Mouse (Mus musculus): ENCODE results near the gene Tnfrsf13c. TPM values are rescaled to one million over a fixed set of nuclear protein-coding genes. Genes with fewer than 3 reads are reported as not detected.

The Tnfrsf13c gene
- 331 and 554 TPM in 2 replicates for polyA plus RNA-seq (2012; ENCODE audit: low replicate concordance)

DNA sequence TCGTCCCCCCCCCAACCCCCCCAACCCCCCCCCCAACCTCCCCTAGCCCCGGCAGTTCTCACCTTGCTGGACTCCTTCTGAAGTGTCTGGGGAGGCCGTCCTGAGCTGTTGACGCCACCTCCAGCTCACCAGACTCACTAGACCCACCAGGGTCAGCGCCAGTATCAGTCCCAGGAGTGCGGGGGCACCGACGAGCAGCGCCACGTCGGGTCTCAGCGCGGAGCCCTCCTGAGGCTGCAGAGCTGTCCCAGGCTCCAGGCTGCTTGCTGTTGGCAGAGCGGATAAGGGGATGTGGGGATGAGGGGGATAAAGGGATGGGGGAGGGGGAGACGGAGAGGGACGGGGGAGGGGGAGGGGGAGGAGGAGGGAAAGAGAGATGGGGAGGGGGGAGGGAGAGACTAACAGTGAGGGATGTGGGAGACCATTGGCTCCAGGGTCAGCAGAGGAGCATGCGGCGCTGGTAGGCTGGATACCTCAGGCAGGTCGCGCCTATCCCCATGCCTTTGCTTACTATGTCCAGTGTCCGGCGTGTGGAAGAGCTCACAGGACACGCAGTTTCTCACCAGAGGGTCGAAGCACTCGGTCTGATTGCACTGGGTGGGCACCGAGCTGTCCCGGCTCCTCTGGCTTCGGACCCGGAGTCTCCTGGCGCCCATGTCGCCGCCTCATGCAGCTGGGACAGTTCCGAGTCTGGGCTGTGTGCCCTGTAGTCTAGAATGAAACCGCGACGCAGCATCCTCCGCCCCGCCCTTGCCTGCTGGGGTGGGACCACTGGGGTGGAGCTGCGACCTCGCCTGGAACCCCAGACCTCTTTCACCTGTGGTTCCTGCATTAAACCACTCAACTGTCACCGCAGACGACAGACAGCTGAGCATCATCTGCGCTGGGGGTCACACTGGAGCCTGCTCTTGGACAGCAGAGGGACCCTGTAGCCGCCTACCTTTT is at the start of gene Tnfrsf13c:
TSS of gene Tnfrsf13c (minus strand) at position 713 of the 945 bp plus-strand sequence.

DNA sequence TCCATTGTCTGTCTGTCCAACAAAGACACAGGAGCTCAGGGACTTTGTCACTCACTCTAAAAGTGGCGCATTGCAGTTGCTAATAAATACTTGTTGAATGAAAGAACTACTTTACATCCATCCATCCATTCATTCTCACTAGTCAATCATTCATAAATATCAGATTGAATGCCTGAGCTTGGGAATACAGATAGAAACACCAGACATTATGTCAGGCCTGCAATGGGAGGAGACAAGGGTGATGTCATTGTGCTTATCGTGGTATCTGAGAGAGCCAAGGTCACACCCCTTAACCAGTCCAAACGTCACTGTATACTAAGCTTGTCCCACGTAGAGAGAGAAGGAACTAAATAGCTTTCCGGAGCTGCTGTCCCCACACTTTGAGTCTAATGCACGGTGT is 27.9 kb upstream of the Tnfrsf13c start, which contains the start of gene 1500009C09Rik:
TSS of gene 1500009C09Rik (plus strand) at position 301 of the 400 bp plus-strand sequence.

DNA sequence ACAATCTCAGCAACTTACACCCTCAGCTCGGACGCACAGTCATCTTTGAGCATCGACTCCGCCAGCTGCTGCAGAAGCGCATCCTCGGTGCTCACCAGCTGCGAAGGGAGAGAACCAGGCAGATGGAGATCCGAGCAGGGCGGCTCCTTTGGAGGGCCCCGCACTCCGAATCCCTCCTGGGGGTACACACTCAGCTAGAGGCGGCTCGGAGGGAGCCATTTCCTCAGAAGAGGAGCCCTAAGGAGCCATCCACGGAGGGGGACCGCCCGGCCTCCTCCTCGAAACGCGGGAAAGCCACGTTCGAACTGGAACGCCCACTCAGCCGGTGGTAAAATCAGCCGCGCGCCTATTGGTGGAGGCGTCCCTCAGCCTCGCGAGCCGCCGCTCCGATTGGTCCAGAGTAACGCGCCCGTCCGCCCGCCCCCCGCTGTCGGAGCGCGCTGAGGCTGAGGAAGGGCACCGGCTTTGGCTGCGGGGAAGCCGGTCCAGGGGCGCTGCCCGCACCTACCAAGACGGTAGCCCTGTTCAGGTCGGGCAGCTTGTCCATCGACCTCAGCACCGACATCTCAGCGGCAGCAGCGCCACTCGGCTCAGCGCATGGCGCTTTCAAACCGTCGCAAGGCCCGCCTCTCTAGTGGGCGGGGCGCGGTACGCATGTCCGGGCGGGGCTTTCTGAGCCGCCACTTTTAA is 20.1 kb upstream of the Tnfrsf13c start, which contains the start of gene Cenpm:
TSS of gene Cenpm (minus strand) at position 634 of the 690 bp plus-strand sequence.

DNA sequence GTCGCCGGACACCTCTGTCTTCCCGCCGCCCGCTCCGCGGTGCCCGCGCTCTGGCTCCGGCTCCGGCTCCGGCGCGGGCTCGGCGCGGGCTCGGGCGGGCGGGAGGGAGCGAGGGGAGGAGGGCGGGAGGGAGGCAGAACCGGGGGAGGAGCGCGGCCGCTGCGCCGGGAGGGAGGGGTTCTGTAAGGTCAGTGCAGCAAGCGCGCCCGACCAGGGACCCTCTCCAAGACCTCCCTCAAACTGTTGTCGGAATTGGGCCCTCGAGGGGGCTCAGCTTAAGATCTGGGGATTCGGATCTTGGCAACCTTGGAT is 11.5 kb downstream of the Tnfrsf13c start, which contains the start of gene Shisa8:
TSS of gene Shisa8 (minus strand) at position 64 of the 312 bp plus-strand sequence.

Other genes starting within 250 kb of the Tnfrsf13c start
- not detected in 2 replicates for gene 1700029P11Rik, start 243.8 kb downstream of the Tnfrsf13c start, polyA plus RNA-seq (2012; ENCODE audit: low replicate concordance)
- 5.0 and 6.1 TPM in 2 replicates for gene Xrcc6, start 236.5 kb downstream of the Tnfrsf13c start, polyA plus RNA-seq (2012; ENCODE audit: low replicate concordance)
- gene Desi1, start 190.5 kb downstream of the Tnfrsf13c start, polyA plus RNA-seq (2012; ENCODE audit: low replicate concordance) = 43.0 and 47.0 TPM in 2 replicates
- gene Snu13, start 176.8 kb downstream of the Tnfrsf13c start, polyA plus RNA-seq (2012; ENCODE audit: low replicate concordance) = 7.1 and 99.6 TPM in 2 replicates
- 0.03 TPM in 1 of 2 replicates, not detected in the other for gene 4930407I10Rik, start 165.2 kb downstream of the Tnfrsf13c start, polyA plus RNA-seq (2012; ENCODE audit: low replicate concordance)
- gene Mei1, start 154.4 kb downstream of the Tnfrsf13c start, polyA plus RNA-seq (2012; ENCODE audit: low replicate concordance) = not detected in 2 replicates
- gene Ccdc134, start 96.4 kb downstream of the Tnfrsf13c start, polyA plus RNA-seq (2012; ENCODE audit: low replicate concordance) = 7.4 and 30.9 TPM in 2 replicates
- 411 and 943 TPM in 2 replicates for gene Srebf2, start 77.2 kb downstream of the Tnfrsf13c start, polyA plus RNA-seq (2012; ENCODE audit: low replicate concordance)
- gene Shisa8, start 11.6 kb downstream of the Tnfrsf13c start, polyA plus RNA-seq (2012; ENCODE audit: low replicate concordance) = 20.6 and 47.5 TPM in 2 replicates
- 20.1 and 28.6 TPM in 2 replicates for gene Cenpm, start 20.4 kb upstream of the Tnfrsf13c start, polyA plus RNA-seq (2012; ENCODE audit: low replicate concordance)
- not detected in 2 replicates for gene 1500009C09Rik, start 28.0 kb upstream of the Tnfrsf13c start, polyA plus RNA-seq (2012; ENCODE audit: low replicate concordance)
- 1.9 and 3.0 TPM in 2 replicates for gene Sept3, start 50.5 kb upstream of the Tnfrsf13c start, polyA plus RNA-seq (2012; ENCODE audit: low replicate concordance)
- gene Wbp2nl, start 74.6 kb upstream of the Tnfrsf13c start, polyA plus RNA-seq (2012; ENCODE audit: low replicate concordance) = not detected in 2 replicates
- gene Naga, start 114.6 kb upstream of the Tnfrsf13c start, polyA plus RNA-seq (2012; ENCODE audit: low replicate concordance) = 73.0 and 171 TPM in 2 replicates
- gene Pheta2, start 114.6 kb upstream of the Tnfrsf13c start, polyA plus RNA-seq (2012; ENCODE audit: low replicate concordance) = 0.36 and 3.5 TPM in 2 replicates
- 93.9 and 103 TPM in 2 replicates for gene Smdt1, start 114.6 kb upstream of the Tnfrsf13c start, polyA plus RNA-seq (2012; ENCODE audit: low replicate concordance)
- 116 and 213 TPM in 2 replicates for gene Ndufa6, start 130.0 kb upstream of the Tnfrsf13c start, polyA plus RNA-seq (2012; ENCODE audit: low replicate concordance)
- 0.40 and 2.4 TPM in 2 replicates for gene Cyp2d22, start 155.9 kb upstream of the Tnfrsf13c start, polyA plus RNA-seq (2012; ENCODE audit: low replicate concordance)
- not detected in 2 replicates for gene Cyp2d11, start 169.7 kb upstream of the Tnfrsf13c start, polyA plus RNA-seq (2012; ENCODE audit: low replicate concordance)
- gene Cyp2d10, start 182.8 kb upstream of the Tnfrsf13c start, polyA plus RNA-seq (2012; ENCODE audit: low replicate concordance) = not detected in 2 replicates
- not detected in 2 replicates for gene Cyp2d9, start 209.1 kb upstream of the Tnfrsf13c start, polyA plus RNA-seq (2012; ENCODE audit: low replicate concordance)

All from hematopoietic multipotent progenitor cell, adult 10-12 weeks (in vitro differentiated cells).